Mouse (Mus musculus): ENCODE data around the gene Amz1. TPM values are rescaled to one million over a fixed set of nuclear protein-coding genes. Genes with fewer than 3 reads are reported as not detected.
A peak's percentile ranks its signal among the peaks of the same experiment; 100 is the strongest.

Gene Amz1
- 10 to 100 TPM; 16.6 to 24.8 TPM for total RNA-seq (2021)

DNA sequence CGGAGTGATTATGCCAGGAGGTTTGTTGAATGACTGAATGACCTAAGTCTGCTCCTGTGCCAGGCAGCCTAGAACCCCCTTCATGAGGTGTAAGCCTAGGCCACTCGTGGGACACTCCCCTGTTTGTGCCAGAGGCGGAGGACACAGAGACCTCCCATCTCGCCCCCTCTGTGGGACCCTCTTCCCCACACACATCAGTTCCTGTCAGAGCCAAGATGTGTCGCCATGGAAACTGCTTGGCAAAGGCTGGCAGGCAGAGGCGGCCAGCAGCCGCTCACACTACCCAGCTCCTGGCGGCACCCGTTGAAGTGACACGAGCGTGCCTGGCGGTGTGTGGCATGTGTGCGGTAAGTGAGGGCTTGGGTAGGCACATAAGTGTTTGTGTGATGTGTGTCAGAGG is at the start of gene Amz1:
Gene Amz1 (plus strand): TSS at position 306 of the 400 bp plus-strand sequence.
- DNase-seq (ENCODE audit: low spot score in 2 of 2), result peak; percentile 76 to 77
- intact Hi-C loops (cut with DNase I), result no loop called here

DNA sequence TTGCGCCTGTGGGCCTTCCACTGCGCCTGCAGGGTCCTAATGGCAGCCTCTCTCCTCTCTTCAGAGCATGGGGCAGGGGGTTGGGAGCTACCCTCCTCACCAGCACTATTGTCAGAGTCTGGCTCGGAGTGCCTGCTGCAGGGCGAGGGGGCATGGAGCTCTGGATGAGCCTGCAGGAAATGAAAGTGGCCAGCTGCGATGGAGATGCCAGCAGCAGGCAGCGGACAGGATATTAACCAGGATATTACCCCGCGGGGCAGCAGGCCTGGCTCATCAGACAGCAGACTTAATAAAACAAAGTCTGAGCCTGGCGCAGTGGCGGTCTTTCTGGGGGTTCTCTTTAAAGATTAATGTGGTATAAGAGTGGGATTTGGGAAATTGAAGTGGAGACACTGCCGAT is 48.8 kb upstream of the Amz1 start:
- DNase-seq (ENCODE audit: low spot score in 2 of 2), result no peak
- intact Hi-C loops (cut with DNase I), result no loop called here

DNA sequence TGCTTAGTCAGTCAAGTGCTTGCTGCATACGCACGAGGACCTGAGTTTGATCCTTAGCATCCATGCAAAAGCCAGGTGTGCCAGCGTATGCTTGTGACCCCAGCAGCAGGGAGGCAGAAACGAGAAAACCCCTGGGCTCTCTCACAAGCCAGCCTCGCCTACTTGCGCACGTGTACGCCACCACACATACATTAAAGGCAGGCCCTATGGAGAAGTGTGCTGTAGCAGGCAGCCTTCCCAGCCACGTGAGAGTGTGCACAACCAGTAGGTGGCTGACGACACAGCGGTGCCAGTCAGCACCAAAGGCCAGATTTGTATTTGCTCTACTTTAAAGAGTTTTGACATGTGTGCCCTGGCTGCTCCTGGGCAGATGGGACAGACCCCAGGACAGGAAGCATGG is 48.3 kb upstream of the Amz1 start:
- peak; percentile 52 to 59 for DNase-seq (ENCODE audit: low spot score in 2 of 2)
- intact Hi-C loops (cut with DNase I), result no loop called here

DNA sequence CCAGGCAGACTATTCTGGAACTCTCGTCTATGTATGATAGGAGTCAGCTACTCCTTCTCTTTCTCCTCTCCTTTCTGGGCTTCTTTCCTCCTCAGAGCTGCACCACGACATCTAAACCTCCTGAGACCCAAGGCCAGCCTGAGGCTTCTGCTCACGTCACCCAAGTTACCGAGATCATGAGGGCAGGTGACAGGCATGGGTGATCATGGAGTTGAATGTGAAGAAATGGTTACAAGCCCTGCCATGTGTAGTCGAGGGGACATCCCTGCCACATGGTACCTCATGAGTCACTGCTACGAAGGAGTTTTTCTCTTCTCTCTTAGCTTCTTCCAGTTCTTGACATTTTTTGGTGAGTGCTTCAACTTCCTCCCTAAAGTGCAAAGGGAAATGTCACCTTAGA is 46.8 kb upstream of the Amz1 start:
- intact Hi-C loops (cut with DNase I), result no loop called here
- no peak for DNase-seq (ENCODE audit: low spot score in 2 of 2)

DNA sequence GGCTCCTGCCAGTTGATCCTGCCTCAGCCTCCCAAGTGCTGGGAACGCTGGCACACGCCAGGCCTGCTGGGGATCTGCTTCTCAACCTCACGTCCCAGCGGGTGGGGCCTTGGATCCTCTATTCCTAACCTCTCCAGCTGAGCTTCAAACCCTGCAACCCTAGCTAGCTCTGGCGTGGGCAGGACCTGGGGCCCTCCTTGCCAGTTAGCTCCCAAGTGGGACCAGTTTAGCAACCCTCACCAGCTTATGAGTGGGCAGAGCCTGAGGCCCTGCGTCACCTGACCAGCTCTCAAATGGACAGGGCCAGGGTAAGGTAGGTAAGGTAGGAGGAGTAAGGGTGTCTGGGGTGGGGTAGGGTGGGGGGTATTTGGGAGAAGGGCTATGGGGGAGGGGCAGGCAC is 43.9 kb upstream of the Amz1 start:
- no peak for DNase-seq (ENCODE audit: low spot score in 2 of 2)
- intact Hi-C loops (cut with DNase I), result loop anchor here (5.0 kb wide), 1 partner anchor 43 kb away; no protein-coding TSS in a partner anchor

DNA sequence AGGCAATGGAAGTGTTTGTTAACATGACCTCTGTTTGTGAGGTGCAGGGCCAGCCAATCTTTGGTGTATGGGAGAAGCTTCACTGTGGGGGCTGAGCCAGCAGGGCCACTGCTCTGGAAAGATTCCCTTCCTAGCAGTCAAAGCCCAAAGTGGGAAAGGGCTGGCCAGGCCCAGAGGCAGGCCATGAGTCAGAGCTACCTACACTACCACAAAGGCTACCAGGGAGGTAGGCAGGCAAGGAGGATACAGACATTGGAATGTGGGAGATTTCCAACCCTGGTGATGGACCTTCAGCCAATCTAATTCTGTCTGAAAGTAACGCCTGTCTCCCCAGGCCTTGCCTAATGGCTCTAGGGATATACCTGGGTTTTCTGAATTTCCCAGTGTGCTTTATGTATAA is 43.0 kb upstream of the Amz1 start:
- intact Hi-C loops (cut with DNase I), result loop anchor here (5.0 kb wide), 1 partner anchor 44 kb away; no protein-coding TSS in a partner anchor
- no peak for DNase-seq (ENCODE audit: low spot score in 2 of 2)

DNA sequence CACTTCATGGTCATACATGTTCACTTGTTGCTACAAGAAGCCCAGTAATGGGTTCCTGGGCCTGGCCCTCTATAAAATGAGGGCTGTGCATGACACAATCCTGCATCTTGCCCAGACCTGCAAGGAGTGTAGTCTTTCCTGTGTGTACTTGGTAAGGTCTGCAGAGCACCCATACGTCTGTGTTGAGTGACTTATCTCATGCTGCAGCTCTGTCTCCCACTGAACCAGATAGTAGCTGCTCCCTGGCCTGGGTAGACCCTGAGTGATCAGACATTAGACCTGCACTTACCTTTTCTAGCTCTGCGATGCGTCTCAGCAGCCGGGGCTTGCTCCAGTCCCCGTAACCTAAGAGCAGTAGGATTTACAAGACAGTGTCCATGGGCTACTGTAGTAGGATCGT is 41.8 kb upstream of the Amz1 start:
- intact Hi-C loops (cut with DNase I), result loop anchor here (5.0 kb wide), 1 partner anchor 45 kb away; no protein-coding TSS in a partner anchor
- no peak for DNase-seq (ENCODE audit: low spot score in 2 of 2)

DNA sequence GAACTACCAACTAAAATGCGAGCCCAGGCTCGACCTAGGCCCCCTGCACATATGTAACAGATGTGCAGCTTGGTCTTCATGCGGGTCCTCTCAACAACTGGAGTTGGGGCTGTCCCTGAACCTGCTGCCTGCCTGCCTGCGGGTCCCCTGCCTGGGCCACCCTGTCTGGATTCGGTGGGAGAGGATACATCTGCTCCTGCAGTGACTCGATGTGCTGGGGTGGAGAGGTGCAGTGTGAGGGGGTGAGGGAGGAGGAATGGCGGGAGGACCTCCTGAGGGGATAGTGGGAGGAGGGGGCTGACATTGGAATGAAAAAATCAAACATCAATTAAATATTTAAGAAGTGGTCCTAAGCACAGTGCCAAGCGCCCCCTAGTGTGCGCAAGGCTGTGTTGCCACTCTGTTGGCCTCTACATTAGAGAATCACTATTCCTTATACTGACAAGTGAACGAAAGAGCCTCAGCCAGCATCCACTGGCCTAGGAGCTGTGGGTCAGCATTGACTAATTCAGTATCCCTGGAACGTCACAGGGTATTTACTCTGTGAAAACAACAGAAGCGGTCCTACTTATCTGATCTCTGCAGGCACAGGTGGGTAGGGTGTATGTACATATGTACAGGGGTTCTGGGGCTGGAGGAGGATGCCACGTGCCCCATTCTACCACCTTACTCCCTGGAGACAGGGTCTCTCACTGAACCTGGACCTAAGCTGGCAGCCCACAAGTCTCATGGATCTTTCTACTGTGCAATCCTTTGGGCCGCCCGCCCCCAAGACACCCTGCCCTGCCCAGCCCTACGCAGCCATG is 39.4 kb upstream of the Amz1 start:
- intact Hi-C loops (cut with DNase I), result loop anchor here (5.0 kb wide), 1 partner anchor 47 kb away; no protein-coding TSS in a partner anchor

DNA sequence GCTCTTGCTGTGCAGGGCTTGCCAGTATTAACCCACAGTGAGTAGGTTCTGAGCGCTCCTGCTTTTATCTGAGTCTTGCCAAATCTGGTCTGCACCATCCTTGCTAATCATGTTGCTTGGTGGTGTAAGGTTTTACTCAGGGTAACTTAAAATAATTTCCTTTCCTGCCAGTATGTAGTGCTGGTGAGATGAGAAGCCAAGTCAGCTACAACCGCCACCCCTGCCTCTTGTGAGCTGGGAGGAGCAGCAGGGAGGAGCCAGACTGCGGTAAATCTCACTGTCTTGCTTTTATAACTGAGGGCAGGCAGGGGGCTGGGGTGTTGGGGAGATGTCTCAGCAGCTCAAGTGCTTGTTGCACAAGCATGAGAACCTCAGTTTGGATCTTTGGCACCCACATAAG is 35.5 kb upstream of the Amz1 start:
- intact Hi-C loops (cut with DNase I), result no loop called here

More for the DNA sequence above, 39.4 kb upstream of the Amz1 start:
- no peak for DNase-seq (ENCODE audit: low spot score in 2 of 2)

DNA sequence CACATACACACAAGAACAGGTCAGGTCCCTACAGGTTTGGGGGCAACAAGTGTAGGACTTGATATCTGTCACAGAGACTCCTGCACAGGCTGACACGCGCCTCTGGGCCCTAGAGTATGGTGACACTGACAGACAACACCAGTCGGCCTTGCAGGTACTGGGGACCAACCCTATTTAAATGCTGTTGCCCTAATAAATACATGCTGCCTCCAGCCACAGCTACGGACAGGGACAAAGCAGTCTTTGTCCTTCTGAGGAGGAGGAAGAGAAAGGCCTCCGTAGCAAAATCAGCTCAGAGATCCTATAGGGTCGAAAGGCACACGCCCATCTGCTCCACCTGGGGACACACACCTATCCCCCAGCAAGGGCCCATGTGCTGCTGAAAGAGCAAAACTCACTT is 27.9 kb upstream of the Amz1 start:
- DNase-seq (ENCODE audit: low spot score in 2 of 2), result no peak
- intact Hi-C loops (cut with DNase I), result no loop called here

More for the DNA sequence above, 35.5 kb upstream of the Amz1 start:
- peak in 1 of 2 experiments; percentile 48 for DNase-seq (ENCODE audit: low spot score in 2 of 2)

DNA sequence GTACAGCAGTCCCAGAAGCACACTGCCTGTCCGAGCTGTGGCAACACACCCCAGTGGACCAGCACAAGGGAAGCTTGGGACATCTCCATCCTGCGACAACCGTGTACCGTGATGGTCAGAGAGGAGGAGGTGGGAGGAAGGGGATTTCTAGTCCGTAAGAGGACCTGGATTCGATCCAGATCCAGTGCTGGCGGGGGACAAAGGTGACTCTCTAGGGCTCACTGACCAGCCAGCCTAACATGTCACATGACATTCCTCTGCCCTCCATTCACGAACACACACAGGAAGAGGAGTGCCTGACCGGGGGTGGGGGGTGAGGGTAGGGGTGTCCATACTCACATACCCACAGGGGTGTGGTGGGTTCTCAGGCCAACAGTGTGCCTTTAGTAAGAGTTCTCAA is 24.2 kb upstream of the Amz1 start:
- intact Hi-C loops (cut with DNase I), result no loop called here
- DNase-seq (ENCODE audit: low spot score in 2 of 2), result no peak

DNA sequence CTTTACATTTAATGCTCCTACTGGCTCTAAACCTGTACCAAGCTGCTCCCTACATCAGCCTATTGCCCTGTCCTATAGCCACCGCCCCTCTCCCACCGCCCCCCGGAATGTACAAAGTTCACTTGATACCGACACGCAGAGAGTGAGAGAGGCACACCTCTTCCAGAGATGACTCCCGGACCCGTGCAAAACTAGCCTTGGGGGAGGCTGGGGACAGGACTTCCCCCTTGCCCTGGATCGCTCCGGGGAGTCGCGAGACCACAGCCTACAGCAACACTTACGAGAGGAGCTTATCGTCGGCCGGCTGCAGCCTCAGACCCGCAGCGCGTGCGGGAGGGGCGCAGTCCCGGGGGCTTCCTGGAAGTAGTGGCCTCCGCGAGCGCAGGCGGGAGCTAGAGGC is 22.3 kb upstream of the Amz1 start:
- intact Hi-C loops (cut with DNase I), result no loop called here
- DNase-seq (ENCODE audit: low spot score in 2 of 2), result no peak

DNA sequence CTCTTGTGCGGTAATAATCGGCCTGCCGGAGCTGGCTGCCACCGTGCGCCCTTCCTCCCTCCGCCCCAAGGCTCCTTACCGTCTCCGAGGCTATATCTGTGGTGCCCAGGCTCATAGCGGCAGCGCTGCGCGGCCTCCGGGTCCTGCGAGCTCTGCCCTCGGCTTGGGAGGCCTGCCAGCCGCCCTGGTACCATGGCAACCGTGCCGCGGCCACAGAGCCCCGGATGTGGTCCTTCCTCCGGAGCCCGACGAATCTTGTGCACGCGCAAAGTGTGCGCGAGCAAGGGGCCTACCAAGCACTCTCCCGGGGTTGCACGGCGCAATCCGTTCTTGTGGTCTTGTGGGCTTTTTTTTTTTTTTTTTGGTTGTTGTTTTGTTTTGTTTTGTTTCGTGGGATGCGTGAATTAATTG is 21.8 kb upstream of the Amz1 start, which contains the start of gene Iqce:
Gene Iqce (minus strand): TSS at position 276 of the 411 bp plus-strand sequence.
- peak; percentile 95 to 96 for DNase-seq (ENCODE audit: low spot score in 2 of 2)
- intact Hi-C loops (cut with DNase I), result no loop called here

DNA sequence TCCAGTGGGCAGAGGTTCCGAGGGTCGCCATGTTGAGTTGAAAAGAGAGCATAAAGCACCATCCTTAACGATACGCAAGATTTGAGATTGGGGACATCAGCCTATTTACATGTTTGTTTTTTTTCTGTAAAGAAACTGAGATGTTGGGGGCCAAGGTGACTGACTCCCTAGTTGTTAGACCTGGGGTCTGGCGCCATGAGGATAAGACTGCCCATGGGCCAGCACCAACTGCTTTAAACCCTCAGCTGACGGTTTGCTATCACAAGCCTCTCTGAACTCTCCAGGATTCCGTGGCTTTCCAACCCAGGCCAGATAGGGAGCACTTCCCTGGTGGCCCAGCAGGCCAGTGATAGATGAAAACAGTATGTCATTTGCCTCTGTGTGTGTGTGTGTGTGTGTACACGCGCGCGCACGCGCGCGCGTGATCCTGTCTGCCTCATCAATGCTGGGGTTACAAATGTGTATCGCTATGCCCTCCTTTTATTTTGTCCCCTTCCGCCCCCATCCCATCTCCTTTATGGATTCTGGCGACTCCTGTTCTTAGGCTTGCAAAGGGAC is 21.2 kb upstream of the Amz1 start:
- no peak for DNase-seq (ENCODE audit: low spot score in 2 of 2)
- intact Hi-C loops (cut with DNase I), result no loop called here

DNA sequence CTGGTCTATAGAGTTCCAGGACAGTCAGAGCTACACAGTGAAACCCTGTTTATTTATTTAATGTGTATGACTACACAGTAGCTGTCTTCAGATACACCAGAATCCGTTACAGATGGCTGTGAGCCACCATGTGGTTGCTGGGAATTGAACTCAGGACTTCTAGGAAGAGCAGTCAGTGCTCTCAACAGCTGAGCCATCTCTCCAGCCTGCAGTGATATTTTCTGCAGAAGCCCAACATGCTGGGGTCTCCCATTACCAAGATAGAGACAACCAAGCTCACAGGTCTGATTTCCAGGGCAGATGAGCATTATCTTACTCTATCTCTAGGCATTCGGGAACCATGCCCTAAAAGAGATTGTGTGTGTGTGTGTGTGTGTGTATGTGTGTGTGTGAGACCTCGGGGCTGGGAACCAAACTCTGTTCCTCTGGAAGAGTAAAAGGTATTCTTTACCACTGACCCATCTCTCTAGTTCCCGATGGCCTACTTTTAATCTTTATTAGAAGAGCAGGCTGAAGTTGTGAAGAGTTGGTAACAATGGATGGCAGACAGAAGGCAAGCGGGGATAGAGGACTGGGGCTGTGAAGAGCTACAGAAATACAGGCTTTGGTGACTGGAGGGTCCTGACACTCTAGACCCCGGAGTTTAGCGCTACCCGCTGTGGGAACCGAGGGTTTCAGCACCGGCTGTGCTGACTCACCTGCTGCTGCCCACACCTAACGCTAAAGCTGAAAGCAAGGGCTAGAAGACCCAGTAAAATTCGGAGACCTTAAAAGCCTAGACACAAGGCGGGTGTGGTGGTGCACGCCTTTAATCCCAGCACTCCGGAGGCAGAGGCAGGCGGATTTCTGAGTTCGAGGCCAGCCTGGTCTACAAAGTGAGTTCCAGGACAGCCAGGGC is 20.2 kb upstream of the Amz1 start:
- no peak for DNase-seq (ENCODE audit: low spot score in 2 of 2)
- intact Hi-C loops (cut with DNase I), result no loop called here

DNA sequence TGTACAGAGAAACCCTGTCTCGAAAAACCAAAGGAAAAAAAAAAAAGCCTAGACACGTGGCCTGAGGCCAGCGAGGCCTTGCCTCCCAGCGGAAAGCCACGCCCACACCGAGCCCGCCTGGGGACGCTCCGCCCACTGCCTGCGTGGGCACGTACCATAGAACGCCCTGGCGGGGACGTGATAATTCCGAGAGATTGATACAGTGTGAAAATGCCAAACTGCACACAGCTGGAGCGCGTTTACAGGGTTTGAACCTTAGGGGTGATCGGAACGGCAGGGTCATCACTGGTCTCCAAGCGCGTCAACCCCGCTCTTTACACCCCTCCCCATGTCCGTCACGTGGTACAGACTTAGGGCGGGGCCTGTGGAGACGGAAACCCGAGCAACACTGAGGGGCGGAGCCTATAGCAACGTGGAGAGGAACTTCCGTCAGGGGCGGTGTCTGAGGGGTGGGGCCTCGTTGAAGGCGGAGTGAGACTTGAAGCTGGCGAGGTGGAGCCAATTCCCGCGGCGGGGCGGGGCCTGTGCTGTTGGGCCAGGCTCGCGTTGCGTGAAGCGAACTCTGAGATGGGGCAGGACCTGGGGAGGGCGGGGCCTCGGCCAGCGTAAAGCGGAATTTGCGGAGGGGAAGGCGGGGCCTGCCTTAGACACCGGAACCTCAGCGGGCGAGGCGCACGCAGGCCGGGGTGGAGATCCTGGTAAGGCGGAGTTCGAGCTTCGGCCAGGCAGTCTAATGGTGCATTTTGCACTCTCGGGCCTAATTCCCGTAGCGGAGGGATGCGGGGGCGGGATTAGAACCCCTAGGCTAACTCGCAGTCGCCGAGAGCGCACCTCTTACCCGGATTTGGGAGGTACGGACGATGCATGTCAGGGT is 19.3 kb upstream of the Amz1 start, which contains the start of gene Brat1:
Gene Brat1 (plus strand): TSS at position 634 of the 874 bp plus-strand sequence.
- intact Hi-C loops (cut with DNase I), result loop anchor here (5.0 kb wide), 1 partner anchor 43 kb away; no protein-coding TSS in a partner anchor

DNA sequence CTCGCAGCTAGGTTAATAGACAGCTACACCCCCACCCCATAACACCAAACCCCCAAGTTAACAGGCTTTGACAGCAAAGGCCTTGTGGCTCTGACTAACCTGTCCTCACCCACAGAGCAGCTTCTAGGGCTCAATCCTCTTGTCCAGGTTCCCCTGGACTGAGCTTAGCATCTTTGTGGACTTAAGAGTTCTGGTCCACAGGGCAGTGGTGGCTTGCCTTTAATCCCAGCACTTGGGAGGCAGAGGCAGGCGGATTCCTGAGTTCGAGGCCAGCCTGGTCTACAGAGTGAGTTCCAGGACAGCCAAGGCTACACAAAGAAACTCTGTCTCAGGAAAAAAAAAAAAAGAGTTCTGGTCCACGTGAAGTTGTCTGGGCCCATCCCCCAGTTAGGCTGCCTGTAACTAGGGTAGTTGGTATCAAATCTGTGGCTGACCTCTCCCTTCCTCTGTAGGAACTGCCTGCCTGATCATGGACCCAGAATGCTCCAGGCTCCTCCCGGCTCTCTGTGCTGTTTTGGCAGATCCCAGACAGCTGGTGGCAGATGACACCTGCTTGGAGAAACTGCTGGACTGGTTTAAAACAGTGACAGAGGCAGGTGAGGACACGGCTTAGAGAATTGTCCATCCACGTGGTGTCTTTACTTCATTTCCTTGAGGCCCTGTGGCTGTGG is 18.3 kb upstream of the Amz1 start:
- no peak for DNase-seq (ENCODE audit: low spot score in 2 of 2)
- intact Hi-C loops (cut with DNase I), result loop anchor here (5.0 kb wide), 1 partner anchor 42 kb away; no protein-coding TSS in a partner anchor

More for the DNA sequence above, 19.3 kb upstream of the Amz1 start, which contains the start of gene Brat1:
- DNase-seq (ENCODE audit: low spot score in 2 of 2), result peak; percentile 100

DNA sequence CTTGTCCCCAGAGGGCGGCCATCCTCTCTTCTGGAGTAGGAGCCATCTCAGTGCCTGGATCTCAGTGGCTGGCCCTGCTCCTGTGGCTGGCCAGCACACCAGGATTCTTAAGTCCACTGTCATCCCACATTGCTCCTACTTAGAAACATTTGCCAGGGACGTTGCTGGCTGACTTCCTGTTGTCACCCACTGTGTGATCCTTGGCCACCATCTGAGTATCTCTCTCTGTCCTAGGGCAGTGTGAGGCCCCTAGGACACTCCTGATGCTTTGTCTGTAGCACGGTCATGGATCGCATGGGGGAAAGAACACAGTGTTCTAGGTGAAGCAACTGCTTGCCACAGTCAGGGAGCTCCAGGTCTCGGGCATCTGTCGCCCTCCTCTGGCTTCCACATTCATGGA is 13.6 kb upstream of the Amz1 start:
- intact Hi-C loops (cut with DNase I), result no loop called here

More for the DNA sequence above, 13.6 kb upstream of the Amz1 start:
- DNase-seq (ENCODE audit: low spot score in 2 of 2), result no peak
